Mouse (Mus musculus): ENCODE results near the gene Tle6. TPM values are rescaled to one million over a fixed set of nuclear protein-coding genes. Genes with fewer than 3 reads are reported as not detected.
A peak's percentile ranks its signal among the peaks of the same experiment; 100 is the strongest.
"Not testable (repeated sequence)": the region's sequence is repeated elsewhere in the genome, so short reads cannot be mapped to it uniquely, and the experiment has no call there.

Tle6 gene
- polyA plus RNA-seq, 1 experiment: 14.3 TPM

DNA sequence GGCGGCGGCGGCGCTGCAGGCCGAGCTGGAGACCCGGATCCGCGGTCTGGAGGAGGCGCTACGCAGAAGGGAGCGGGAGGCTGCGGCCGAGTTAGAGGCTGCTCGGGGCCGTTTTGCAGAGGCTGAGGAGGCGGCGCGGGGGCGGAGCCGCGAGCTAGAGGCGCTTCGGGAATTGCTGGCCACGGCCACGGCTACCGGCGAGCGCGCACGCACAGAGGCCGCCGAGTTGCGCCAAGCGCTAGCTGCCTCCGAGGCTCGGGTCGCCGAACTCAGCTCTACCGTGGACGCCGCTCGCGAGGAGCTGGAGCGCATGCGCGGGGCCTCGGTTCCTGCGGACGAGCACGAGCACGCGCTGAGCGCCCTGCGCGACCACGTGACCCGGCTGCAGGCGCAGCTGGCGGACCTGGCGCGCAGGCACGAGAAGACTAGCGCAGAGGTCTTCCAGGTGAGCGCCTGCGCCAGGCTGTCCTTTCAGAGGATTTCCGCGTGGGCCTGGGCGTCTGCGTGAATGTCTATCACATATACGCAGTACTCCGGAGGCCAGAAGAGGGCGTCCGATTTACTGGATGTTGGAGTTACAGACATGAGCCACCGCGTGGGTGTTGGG lies 42.7 kb upstream of the Tle6 start:
- Histone ChIP-seq H3K27me3 (ENCODE audit: control insufficient read depth, insufficient read depth, low read length) (no peaks in the 10 kb centered on the region), H3K4me3 (ENCODE audit: extremely low read depth, insufficient read depth, insufficient read length) (peak overlapping the region; percentile 83), H3K27ac (ENCODE audit: insufficient read depth, low read length) (peak overlapping the region; percentile 88), H3K4me1 (ENCODE audit: control insufficient read depth, insufficient read depth, insufficient read length) (peaks cover 7% of the 10 kb centered on the region; the same call in 1 of the 2 replicates), H3K36me3 (ENCODE audit: control insufficient read depth, insufficient read depth, low read length) (no peaks in the 10 kb centered on the region)
- under 1% methylated on average over 75 of the region's 75 CpGs for WGBS
- TF ChIP-seq POLR2A (IDR thresholded peaks at IDR 0.05; ENCODE audit: low read depth, low read length): peak; percentile 91
- 0 out of 2 replicates have a peak, but pooled peaks have one; percentile 15 for TF ChIP-seq CTCF (IDR thresholded peaks at IDR 0.05; ENCODE audit: extremely low read depth, insufficient read depth, insufficient read length, insufficient replicate concordance)
- peak; percentile 88 to 96 for DNase-seq (ENCODE audit: low read depth in 1 of 2, low spot score in 2 of 2)

DNA sequence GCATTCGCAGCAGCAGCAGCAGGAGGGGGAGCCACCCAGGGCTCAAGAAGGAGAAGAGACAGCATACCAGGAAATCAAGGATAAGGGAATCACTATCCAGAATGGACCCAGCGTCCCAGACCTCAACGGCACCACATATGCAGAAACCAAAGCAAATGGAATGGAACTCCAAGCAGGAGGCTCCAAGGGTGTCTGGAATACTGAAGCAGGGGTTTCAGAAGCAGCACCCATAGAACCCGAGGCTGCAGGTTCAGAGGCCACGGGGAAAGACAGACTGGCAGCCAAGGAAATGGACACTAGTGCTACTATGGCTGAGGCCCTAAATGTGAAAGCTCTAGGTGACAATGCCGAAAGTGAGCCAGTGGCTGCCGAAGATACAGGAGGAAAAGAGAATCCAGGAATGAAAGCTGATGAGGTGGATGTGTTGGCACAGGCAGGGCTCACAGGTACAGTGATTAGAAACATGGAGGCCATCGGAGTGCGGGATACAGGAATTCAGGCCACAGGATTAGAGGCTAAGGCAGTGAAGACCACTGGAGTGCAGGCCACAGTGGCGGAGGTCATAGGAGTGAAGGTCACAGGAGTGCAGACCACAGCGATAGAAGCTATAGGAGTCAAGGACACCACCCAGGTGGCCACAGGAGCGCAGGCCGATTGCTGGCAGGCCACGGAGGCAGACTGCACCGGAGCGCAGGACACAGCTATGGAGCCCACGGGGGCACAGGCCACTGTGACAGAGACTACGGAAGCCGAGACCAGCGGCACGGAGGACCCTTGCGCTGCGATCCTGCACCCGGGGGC lies 42.0 kb upstream of the Tle6 start:
- H3K4me1 ChIP-seq (ENCODE audit: control insufficient read depth, insufficient read depth, insufficient read length): peaks cover 7% of the 10 kb centered on the region; the same call in 1 of the 2 replicates
- WGBS: 21% methylated on average over 24 of the region's 24 CpGs
- DNase-seq (ENCODE audit: low read depth in 1 of 2, low spot score in 2 of 2): no peak
- H3K4me3 ChIP-seq (ENCODE audit: extremely low read depth, insufficient read depth, insufficient read length): peak overlapping the region; percentile 83
- peak overlapping the region; percentile 88 for H3K27ac ChIP-seq (ENCODE audit: insufficient read depth, low read length)
- no peaks in the 10 kb centered on the region for H3K36me3 ChIP-seq (ENCODE audit: control insufficient read depth, insufficient read depth, low read length)
- no peaks in the 10 kb centered on the region for H3K27me3 ChIP-seq (ENCODE audit: control insufficient read depth, insufficient read depth, low read length)
- no peak for TF ChIP-seq CTCF (IDR thresholded peaks at IDR 0.05; ENCODE audit: extremely low read depth, insufficient read depth, insufficient read length, insufficient replicate concordance)
- TF ChIP-seq POLR2A (IDR thresholded peaks at IDR 0.05; ENCODE audit: low read depth, low read length): no peak

DNA sequence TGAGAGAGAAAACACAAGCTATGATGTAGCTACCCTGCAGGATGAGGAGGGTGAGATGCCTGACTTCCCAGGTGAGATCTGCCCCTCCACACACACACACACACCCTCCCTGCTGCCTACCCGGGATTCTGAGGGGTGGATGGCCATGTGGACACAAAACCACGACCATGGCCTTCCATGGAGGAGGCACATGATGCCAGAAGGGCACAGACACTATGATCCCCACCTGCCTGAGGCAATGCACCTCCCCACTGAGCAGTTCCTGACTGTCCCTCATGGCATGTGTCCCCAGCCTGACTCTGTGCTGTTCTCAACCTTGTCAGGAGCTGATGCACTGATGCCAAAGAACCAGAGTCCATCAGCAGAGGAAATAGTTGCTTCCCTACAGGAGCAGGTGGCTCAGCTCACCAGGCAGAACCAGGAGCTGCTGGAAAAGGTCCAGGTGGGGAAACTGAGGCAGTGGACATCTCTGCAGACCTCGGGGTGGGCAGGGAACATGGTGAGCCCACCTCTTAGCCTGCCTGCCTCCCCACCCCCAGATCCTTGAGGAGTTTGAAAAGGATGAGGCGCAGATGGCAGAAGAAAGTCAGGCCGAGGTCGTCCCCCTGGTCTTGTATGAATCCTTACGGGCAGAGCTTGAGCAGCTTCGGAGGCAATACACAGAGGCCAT lies 41.2 kb upstream of the Tle6 start:
- no peak overlapping the region for H3K27ac ChIP-seq (ENCODE audit: insufficient read depth, low read length)
- TF ChIP-seq POLR2A (IDR thresholded peaks at IDR 0.05; ENCODE audit: low read depth, low read length) (no peak), CTCF (IDR thresholded peaks at IDR 0.05; ENCODE audit: extremely low read depth, insufficient read depth, insufficient read length, insufficient replicate concordance) (no peak)
- no peak for DNase-seq (ENCODE audit: low read depth in 1 of 2, low spot score in 2 of 2)
- H3K4me3 ChIP-seq (ENCODE audit: extremely low read depth, insufficient read depth, insufficient read length): no peak overlapping the region
- no peaks in the 10 kb centered on the region for H3K27me3 ChIP-seq (ENCODE audit: control insufficient read depth, insufficient read depth, low read length)
- WGBS: 83% methylated on average over 8 of the region's 8 CpGs
- no peaks in the 10 kb centered on the region for H3K36me3 ChIP-seq (ENCODE audit: control insufficient read depth, insufficient read depth, low read length)
- peaks cover 7% of the 10 kb centered on the region; the same call in 1 of the 2 replicates for H3K4me1 ChIP-seq (ENCODE audit: control insufficient read depth, insufficient read depth, insufficient read length)

DNA sequence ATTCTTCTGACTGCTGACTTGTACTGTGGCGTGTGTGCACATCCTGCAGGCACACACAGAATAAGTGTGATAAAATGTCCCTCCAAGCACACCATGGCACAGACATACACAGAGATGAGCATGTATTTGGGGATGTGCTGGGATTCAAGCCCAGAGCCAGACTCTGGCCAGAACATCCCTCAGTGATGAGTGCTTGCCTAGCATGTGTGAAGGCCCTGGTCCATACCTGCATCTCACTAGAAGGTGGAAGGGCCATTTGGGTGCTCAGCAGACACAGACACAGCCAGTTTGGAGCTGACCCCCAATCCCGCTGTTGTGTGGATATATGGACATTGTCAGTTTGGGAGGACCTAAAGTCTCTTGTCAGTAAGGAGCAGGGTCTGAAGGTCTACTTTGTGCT lies 40.7 kb upstream of the Tle6 start:
- WGBS: 95% methylated on average over 2 of the region's 2 CpGs
- no peak for DNase-seq (ENCODE audit: low read depth in 1 of 2, low spot score in 2 of 2)
- H3K36me3 ChIP-seq (ENCODE audit: control insufficient read depth, insufficient read depth, low read length): no peaks in the 10 kb centered on the region
- no peak overlapping the region for H3K4me3 ChIP-seq (ENCODE audit: extremely low read depth, insufficient read depth, insufficient read length)
- TF ChIP-seq CTCF (IDR thresholded peaks at IDR 0.05; ENCODE audit: extremely low read depth, insufficient read depth, insufficient read length, insufficient replicate concordance) (no peak), POLR2A (IDR thresholded peaks at IDR 0.05; ENCODE audit: low read depth, low read length) (no peak)
- H3K27ac ChIP-seq (ENCODE audit: insufficient read depth, low read length): no peak overlapping the region
- peaks cover 7% of the 10 kb centered on the region; the same call in 1 of the 2 replicates for H3K4me1 ChIP-seq (ENCODE audit: control insufficient read depth, insufficient read depth, insufficient read length)
- H3K27me3 ChIP-seq (ENCODE audit: control insufficient read depth, insufficient read depth, low read length): no peaks in the 10 kb centered on the region

DNA sequence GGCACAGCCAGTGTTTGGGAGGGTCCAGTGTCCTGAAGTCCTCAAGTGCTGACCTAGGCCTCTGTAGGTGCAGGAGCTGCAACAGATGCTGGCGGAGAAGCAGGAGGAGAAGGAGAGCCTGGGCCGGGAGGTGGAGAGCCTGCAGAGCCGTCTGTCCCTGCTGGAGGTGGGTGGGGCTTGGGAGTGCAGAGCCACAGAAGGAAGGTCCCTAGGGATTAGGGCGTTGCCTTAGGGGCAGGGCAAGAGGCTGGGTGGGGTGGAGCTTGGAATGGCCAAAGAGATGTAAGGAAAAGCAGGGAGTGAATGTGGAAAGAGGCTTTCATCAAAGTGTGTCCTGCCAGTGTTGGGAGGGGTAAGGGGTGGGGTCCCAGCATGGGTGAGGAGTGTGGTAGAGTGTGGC lies 40.0 kb upstream of the Tle6 start:
- H3K36me3 ChIP-seq (ENCODE audit: control insufficient read depth, insufficient read depth, low read length); H3K27me3 ChIP-seq (ENCODE audit: control insufficient read depth, insufficient read depth, low read length); H3K27ac ChIP-seq (ENCODE audit: insufficient read depth, low read length); DNase-seq (ENCODE audit: low read depth in 1 of 2, low spot score in 2 of 2); H3K4me3 ChIP-seq (ENCODE audit: extremely low read depth, insufficient read depth, insufficient read length); H3K4me1 ChIP-seq (ENCODE audit: control insufficient read depth, insufficient read depth, insufficient read length): not testable (repeated sequence)
- WGBS: 67% methylated on average over 4 of the region's 4 CpGs

DNA sequence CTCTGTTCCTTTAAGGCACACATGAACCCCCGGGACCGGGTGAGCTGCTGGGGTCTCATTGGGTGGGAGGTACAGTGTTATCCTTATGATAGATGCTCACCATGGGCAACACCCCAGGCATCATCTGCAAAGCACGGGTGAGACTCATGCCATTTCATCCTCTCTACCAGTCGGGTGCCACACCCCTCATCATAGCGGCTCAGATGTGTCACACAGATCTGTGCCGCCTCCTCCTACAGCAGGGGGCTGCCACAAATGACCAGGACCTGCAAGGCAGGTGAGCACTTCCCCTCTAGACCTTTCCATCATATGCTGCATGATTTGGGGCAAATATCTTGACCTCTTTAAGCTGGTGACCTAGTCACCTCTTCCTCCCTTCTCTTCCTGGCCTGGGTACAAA lies 37.2 kb upstream of the Tle6 start:
- 81% methylated on average over 6 of the region's 6 CpGs for whole genome bisulfite sequencing
- no peak for DNase-seq (ENCODE audit: low read depth in 1 of 2, low spot score in 2 of 2)
- no peak overlapping the region for H3K4me3 ChIP-seq (ENCODE audit: extremely low read depth, insufficient read depth, insufficient read length)
- TF ChIP-seq POLR2A (IDR thresholded peaks at IDR 0.05; ENCODE audit: low read depth, low read length) (no peak), CTCF (IDR thresholded peaks at IDR 0.05; ENCODE audit: extremely low read depth, insufficient read depth, insufficient read length, insufficient replicate concordance) (no peak)
- H3K4me1 ChIP-seq (ENCODE audit: control insufficient read depth, insufficient read depth, insufficient read length): peaks cover 13% of the 10 kb centered on the region; the same call in 1 of the 2 replicates
- no peaks in the 10 kb centered on the region for H3K36me3 ChIP-seq (ENCODE audit: control insufficient read depth, insufficient read depth, low read length)
- H3K27me3 ChIP-seq (ENCODE audit: control insufficient read depth, insufficient read depth, low read length): no peaks in the 10 kb centered on the region
- H3K27ac ChIP-seq (ENCODE audit: insufficient read depth, low read length): no peak overlapping the region
